Mouse (Mus musculus): ENCODE results near the gene Utrn. TPM values are rescaled to one million over a fixed set of nuclear protein-coding genes. Genes with fewer than 3 reads are reported as not detected.

Utrn gene
- polyA plus RNA-seq, 1 experiment from 2014 or later: 37.4 TPM

DNA sequence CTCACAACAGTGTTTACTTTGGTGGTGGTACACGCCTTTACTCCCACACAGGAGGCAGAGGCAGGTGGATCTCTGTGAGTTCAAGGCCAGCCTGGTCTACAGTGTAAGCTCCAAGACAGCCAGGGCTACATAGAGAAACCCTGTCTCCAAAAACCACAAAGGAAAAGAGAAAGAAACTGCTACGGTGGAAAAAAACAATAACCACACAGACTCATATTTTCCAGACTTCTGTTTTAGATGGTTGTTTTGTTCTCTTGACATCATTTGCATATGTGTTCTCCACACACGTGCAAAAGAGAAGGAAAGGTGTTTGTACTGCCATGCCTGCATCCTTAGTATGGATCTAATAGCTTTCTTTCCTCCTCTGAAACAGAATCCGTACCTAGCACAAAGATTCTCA lies 55.3 kb downstream of the Utrn start:
- no peak overlapping the region for H3K9ac ChIP-seq (ENCODE audit: low read depth, low read length)
- WGBS: 80% methylated on average over 4 of the region's 4 CpGs
- no peaks in the 10 kb centered on the region; the same call in 1 of the 2 replicates for H3K4me1 ChIP-seq (ENCODE audit: control insufficient read depth, insufficient read depth, low read length)
- no peak for ATAC-seq
- H3K4me2 ChIP-seq (ENCODE audit: low read depth, low read length): no peak overlapping the region
- H3K27me3 ChIP-seq (replicated peaks; ENCODE audit: control insufficient read depth, insufficient read depth, low read length): no peaks in the 10 kb centered on the region
- H3K36me3 ChIP-seq (ENCODE audit: control insufficient read depth, insufficient read depth, low read length): no peaks in the 10 kb centered on the region
- H3K27ac ChIP-seq (ENCODE audit: low read length): no peak overlapping the region
- no peaks in the 10 kb centered on the region for H3K9me3 ChIP-seq (ENCODE audit: control insufficient read depth, low read length)
- H3K4me3 ChIP-seq (ENCODE audit: low read length): no peak overlapping the region

DNA sequence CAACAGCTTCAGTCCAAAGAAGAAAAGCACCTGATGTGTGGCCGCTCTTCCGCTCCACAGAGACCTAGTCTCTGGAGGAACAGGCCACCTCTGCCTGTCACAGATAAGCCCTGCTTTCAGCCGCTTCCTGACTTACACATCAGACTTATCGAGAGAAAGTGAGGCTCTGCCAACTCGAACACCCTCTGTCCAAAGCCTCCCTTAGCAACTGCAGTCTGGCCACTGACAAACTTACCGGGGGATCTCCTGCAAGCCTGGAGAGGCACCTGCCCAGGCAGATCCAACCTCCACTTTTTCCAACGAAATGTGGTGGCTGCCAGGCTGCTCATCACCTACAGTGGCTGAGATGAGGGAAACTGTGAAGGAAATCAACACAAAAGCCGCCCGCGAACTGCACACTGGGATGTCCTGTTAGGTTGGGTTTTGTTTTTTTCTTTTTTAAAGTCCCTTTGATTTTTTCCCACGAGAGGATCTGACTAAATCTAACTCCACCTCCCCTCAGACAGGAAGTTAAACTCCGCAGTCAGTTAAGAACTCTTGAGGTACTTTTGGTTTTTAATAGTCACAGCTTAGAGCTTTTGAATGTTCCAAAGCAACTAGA lies 55.9 kb downstream of the Utrn start:
- no peaks in the 10 kb centered on the region for H3K9me3 ChIP-seq (ENCODE audit: control insufficient read depth, low read length)
- H3K27me3 ChIP-seq (replicated peaks; ENCODE audit: control insufficient read depth, insufficient read depth, low read length): no peaks in the 10 kb centered on the region
- 68% methylated on average over 12 of the region's 12 CpGs for WGBS
- H3K4me3 ChIP-seq (ENCODE audit: low read length): peak overlapping the region; percentile 13
- H3K9ac ChIP-seq (ENCODE audit: low read depth, low read length): no peak overlapping the region
- no peaks in the 10 kb centered on the region; the same call in 1 of the 2 replicates for H3K4me1 ChIP-seq (ENCODE audit: control insufficient read depth, insufficient read depth, low read length)
- H3K4me2 ChIP-seq (ENCODE audit: low read depth, low read length): peak overlapping the region; percentile 2; the same call in 1 of the 2 replicates
- peak; percentile 53 for ATAC-seq
- H3K36me3 ChIP-seq (ENCODE audit: control insufficient read depth, insufficient read depth, low read length): no peaks in the 10 kb centered on the region
- H3K27ac ChIP-seq (ENCODE audit: low read length): peak overlapping the region; percentile 47

DNA sequence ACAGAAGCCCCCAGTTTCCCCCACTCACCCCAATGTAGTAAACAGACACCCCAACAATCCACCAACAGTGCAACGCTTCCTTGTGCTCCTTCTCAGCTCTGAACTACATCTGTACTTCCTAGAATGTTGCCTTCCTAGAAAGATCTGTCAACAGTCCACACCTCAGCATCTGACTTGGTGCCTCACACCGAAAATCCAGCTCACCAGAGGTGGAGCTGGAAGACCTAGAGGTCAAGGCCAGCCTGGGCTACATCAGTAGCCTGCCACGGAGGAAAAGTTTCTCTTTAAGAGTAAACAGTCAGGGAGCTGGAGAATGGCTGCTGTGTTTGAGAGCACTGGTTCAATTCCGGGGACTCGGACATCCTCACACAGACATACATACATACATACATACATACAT lies 56.5 kb downstream of the Utrn start:
- no peak overlapping the region for H3K9ac ChIP-seq (ENCODE audit: low read depth, low read length)
- no peaks in the 10 kb centered on the region for H3K36me3 ChIP-seq (ENCODE audit: control insufficient read depth, insufficient read depth, low read length)
- 56% methylated on average over 5 of the region's 5 CpGs for WGBS
- H3K27me3 ChIP-seq (replicated peaks; ENCODE audit: control insufficient read depth, insufficient read depth, low read length): no peaks in the 10 kb centered on the region
- H3K4me1 ChIP-seq (ENCODE audit: control insufficient read depth, insufficient read depth, low read length): no peaks in the 10 kb centered on the region; the same call in 1 of the 2 replicates
- no peak for ATAC-seq
- H3K27ac ChIP-seq (ENCODE audit: low read length): peak overlapping the region; percentile 47; the same call in 1 of the 2 replicates
- no peaks in the 10 kb centered on the region for H3K9me3 ChIP-seq (ENCODE audit: control insufficient read depth, low read length)
- peak overlapping the region; percentile 2; the same call in 1 of the 2 replicates for H3K4me2 ChIP-seq (ENCODE audit: low read depth, low read length)
- H3K4me3 ChIP-seq (ENCODE audit: low read length): peak overlapping the region; percentile 13

DNA sequence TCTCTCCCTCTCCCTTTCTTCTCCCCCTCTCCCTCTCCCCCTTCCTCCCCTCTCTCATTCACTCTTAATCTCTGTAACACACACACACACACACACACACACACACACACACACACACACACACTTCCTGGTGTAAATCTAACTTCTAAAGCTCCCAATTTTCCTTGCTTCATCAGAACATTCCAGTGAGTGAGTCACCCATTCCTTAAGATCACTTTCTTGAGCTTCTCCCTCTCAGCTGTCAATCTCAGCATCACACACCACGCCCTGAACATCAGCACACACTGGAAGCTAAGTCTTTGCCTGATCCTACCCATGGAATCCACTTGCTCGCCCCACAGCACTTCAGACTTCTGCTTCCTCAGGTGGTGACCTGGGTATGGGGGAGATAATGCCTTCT lies 58.3 kb downstream of the Utrn start:
- Histone ChIP-seq H3K36me3 (ENCODE audit: control insufficient read depth, insufficient read depth, low read length) (no peaks in the 10 kb centered on the region), H3K9ac (ENCODE audit: low read depth, low read length) (no peak overlapping the region), H3K4me2 (ENCODE audit: low read depth, low read length) (no peak overlapping the region), H3K9me3 (ENCODE audit: control insufficient read depth, low read length) (no peaks in the 10 kb centered on the region), H3K27ac (ENCODE audit: low read length) (no peak overlapping the region), H3K27me3 (replicated peaks; ENCODE audit: control insufficient read depth, insufficient read depth, low read length) (no peaks in the 10 kb centered on the region), H3K4me3 (ENCODE audit: low read length) (no peak overlapping the region), H3K4me1 (ENCODE audit: control insufficient read depth, insufficient read depth, low read length) (0 out of 2 replicates have a peak, but pooled peaks cover 4% of the 10 kb centered on the region)
- no peak for ATAC-seq
- 82% methylated on average over 2 of the region's 2 CpGs for WGBS

DNA sequence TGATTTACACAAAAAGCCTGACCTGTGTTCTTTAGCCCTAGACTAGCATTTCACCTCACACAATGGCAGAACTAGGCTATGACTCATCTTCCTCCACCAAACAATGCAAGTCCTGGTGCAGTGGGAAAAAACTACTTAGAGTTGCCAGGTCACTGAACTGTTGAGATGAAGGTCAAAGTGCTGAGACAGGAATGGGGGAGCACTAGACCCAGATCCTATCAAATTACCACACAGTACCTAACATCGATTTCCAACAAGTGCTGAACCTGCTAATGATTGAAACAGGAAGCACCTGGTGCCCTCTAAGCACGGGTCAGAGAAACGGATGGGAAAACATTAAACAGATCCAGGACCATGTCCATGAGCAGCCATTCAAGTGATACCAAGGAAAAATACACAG lies 59.5 kb downstream of the Utrn start:
- Histone ChIP-seq H3K4me2 (ENCODE audit: low read depth, low read length) (no peak overlapping the region), H3K27me3 (replicated peaks; ENCODE audit: control insufficient read depth, insufficient read depth, low read length) (no peaks in the 10 kb centered on the region), H3K27ac (ENCODE audit: low read length) (no peak overlapping the region), H3K4me1 (ENCODE audit: control insufficient read depth, insufficient read depth, low read length) (0 out of 2 replicates have a peak, but pooled peaks cover 4% of the 10 kb centered on the region), H3K9ac (ENCODE audit: low read depth, low read length) (no peak overlapping the region), H3K4me3 (ENCODE audit: low read length) (no peak overlapping the region), H3K36me3 (ENCODE audit: control insufficient read depth, insufficient read depth, low read length) (no peaks in the 10 kb centered on the region), H3K9me3 (ENCODE audit: control insufficient read depth, low read length) (no peaks in the 10 kb centered on the region)
- peak; percentile 50; the same call in 1 of the 2 replicates for ATAC-seq
- 54% methylated on average over 3 of the region's 3 CpGs for WGBS

DNA sequence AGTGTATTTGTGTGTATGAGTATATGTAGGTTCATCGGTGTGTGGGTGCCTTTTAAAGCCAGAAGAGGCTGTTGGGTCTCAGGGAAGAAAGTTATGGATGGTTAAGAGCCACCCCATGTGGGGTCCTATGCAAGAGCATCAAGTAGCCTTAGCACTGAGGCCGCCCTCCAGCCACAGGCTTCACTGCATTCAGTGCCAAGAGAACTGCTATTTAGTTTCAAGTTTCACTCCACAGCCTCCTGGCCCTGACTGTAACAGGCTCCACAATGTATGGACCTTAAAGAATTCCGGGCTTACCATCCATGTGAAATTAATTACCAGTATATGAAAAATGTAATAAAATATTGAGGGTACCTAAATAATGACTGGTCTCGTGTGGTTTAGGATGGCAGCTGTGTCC lies 60.7 kb downstream of the Utrn start:
- H3K4me3 ChIP-seq (ENCODE audit: low read length): no peak overlapping the region
- H3K27me3 ChIP-seq (replicated peaks; ENCODE audit: control insufficient read depth, insufficient read depth, low read length): no peaks in the 10 kb centered on the region
- H3K9me3 ChIP-seq (ENCODE audit: control insufficient read depth, low read length): no peaks in the 10 kb centered on the region
- no peaks in the 10 kb centered on the region for H3K36me3 ChIP-seq (ENCODE audit: control insufficient read depth, insufficient read depth, low read length)
- 82% methylated on average over 4 of the region's 4 CpGs for WGBS
- no peak overlapping the region for H3K27ac ChIP-seq (ENCODE audit: low read length)
- ATAC-seq: no peak
- no peak overlapping the region for H3K4me2 ChIP-seq (ENCODE audit: low read depth, low read length)
- H3K4me1 ChIP-seq (ENCODE audit: control insufficient read depth, insufficient read depth, low read length): 0 out of 2 replicates have a peak, but pooled peaks cover 4% of the 10 kb centered on the region
- no peak overlapping the region for H3K9ac ChIP-seq (ENCODE audit: low read depth, low read length)

DNA sequence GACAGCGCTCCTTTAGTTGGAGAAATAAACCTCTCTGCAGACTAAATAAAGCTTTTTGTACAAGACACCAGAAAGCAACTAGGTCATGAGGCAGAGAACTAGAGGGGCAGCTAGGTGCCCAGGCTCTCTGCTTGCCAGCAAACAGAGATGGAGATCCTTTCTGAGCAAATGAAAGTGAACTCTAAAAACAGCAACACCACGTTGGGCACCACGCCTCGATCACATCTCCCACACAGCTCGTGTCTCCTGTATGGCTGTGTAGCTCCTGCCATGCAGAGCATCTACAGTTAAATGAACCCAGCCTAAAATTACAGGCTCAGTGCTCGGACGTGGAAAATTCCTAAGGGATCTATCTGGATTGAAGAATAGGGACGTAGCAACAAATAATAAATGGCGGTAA lies 61.5 kb downstream of the Utrn start:
- Histone ChIP-seq H3K27ac (ENCODE audit: low read length) (no peak overlapping the region), H3K9me3 (ENCODE audit: control insufficient read depth, low read length) (no peaks in the 10 kb centered on the region), H3K9ac (ENCODE audit: low read depth, low read length) (no peak overlapping the region), H3K4me3 (ENCODE audit: low read length) (no peak overlapping the region), H3K27me3 (replicated peaks; ENCODE audit: control insufficient read depth, insufficient read depth, low read length) (no peaks in the 10 kb centered on the region), H3K36me3 (ENCODE audit: control insufficient read depth, insufficient read depth, low read length) (no peaks in the 10 kb centered on the region), H3K4me2 (ENCODE audit: low read depth, low read length) (no peak overlapping the region), H3K4me1 (ENCODE audit: control insufficient read depth, insufficient read depth, low read length) (0 out of 2 replicates have a peak, but pooled peaks cover 4% of the 10 kb centered on the region)
- WGBS: 76% methylated on average over 9 of the region's 9 CpGs
- no peak for ATAC-seq

DNA sequence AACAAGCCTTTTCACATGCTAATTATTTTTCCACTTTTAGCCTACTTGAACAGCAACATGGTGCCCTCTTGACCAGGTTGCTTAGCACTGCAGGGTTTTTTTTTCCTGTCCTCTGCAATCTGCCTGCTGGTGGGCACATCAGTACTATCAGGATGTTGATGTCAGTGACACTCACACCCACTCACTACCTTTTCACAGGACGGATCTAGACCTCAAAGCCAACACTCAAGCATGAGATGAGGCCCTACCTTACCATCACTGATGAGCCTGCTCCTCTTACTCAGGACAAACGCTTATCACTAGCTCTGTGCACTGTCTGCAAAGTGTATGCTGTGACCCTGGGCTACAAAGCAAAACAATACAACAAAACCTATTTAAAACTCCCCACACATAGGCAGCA lies 63.3 kb downstream of the Utrn start:
- Histone ChIP-seq H3K27me3 (replicated peaks; ENCODE audit: control insufficient read depth, insufficient read depth, low read length) (no peaks in the 10 kb centered on the region), H3K36me3 (ENCODE audit: control insufficient read depth, insufficient read depth, low read length) (no peaks in the 10 kb centered on the region), H3K4me3 (ENCODE audit: low read length) (no peak overlapping the region), H3K4me2 (ENCODE audit: low read depth, low read length) (no peak overlapping the region), H3K27ac (ENCODE audit: low read length) (no peak overlapping the region), H3K4me1 (ENCODE audit: control insufficient read depth, insufficient read depth, low read length) (0 out of 2 replicates have a peak, but pooled peaks cover 4% of the 10 kb centered on the region), H3K9ac (ENCODE audit: low read depth, low read length) (no peak overlapping the region), H3K9me3 (ENCODE audit: control insufficient read depth, low read length) (no peaks in the 10 kb centered on the region)
- ATAC-seq: no peak
- 76% methylated on average over 2 of the region's 2 CpGs for WGBS

DNA sequence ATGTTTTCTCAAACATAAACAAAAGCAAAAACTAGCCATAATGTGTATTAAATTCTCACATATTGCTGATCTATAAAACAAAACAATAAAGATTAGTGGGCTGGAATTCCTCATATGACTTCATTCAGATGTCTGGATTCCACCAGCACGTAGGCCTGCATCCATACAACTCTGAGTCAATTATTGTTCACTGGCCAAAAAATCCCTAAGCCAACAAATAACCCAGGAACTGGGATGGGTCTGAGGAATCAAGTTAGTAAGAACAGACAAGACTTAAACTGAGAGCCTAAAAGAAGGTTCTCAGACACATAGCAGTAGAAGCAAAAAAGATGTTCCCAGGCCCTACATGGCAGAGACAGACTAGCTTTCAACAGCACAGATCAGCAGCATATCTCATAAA lies 65.2 kb downstream of the Utrn start:
- 38% methylated on average over 1 of the region's 1 CpGs for WGBS
- no peak overlapping the region for H3K4me3 ChIP-seq (ENCODE audit: low read length)
- no peak for ATAC-seq

DNA sequence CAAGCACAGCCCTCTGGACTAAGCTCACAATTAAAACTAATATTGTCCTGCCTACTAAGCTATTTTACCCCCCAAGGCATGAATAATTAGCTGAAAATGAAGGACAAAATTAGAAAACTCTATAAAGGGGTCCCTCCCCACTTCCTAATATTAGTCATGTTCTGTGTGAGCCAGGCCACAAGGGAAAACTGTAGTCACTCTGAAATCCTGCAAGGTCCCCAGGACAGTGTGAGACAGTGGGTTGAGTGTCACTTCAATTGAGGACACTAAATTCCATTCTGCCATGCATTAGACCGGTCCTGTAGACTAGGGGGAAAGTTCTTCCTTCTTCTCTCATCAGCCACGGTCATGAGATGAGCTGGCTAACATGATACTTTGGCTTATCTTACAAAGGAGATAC lies 69.7 kb downstream of the Utrn start:
- no peaks in the 10 kb centered on the region for H3K36me3 ChIP-seq (ENCODE audit: control insufficient read depth, insufficient read depth, low read length)
- H3K4me3 ChIP-seq (ENCODE audit: low read length): no peak overlapping the region
- no peak overlapping the region for H3K27ac ChIP-seq (ENCODE audit: low read length)
- 93% methylated on average over 2 of the region's 2 CpGs for WGBS
- no peak overlapping the region for H3K4me2 ChIP-seq (ENCODE audit: low read depth, low read length)
- H3K9me3 ChIP-seq (ENCODE audit: control insufficient read depth, low read length): no peaks in the 10 kb centered on the region
- H3K27me3 ChIP-seq (replicated peaks; ENCODE audit: control insufficient read depth, insufficient read depth, low read length): no peaks in the 10 kb centered on the region
- H3K4me1 ChIP-seq (ENCODE audit: control insufficient read depth, insufficient read depth, low read length): no peaks in the 10 kb centered on the region
- H3K9ac ChIP-seq (ENCODE audit: low read depth, low read length): no peak overlapping the region
- ATAC-seq: no peak

More for the DNA sequence above, 65.2 kb downstream of the Utrn start:
- Histone ChIP-seq H3K9ac (ENCODE audit: low read depth, low read length) (no peak overlapping the region), H3K4me1 (ENCODE audit: control insufficient read depth, insufficient read depth, low read length) (0 out of 2 replicates have a peak, but pooled peaks cover 4% of the 10 kb centered on the region), H3K27ac (ENCODE audit: low read length) (no peak overlapping the region), H3K27me3 (replicated peaks; ENCODE audit: control insufficient read depth, insufficient read depth, low read length) (no peaks in the 10 kb centered on the region), H3K36me3 (ENCODE audit: control insufficient read depth, insufficient read depth, low read length) (no peaks in the 10 kb centered on the region), H3K4me2 (ENCODE audit: low read depth, low read length) (no peak overlapping the region), H3K9me3 (ENCODE audit: control insufficient read depth, low read length) (no peaks in the 10 kb centered on the region)

Data from intestine, embryonic 16.5 days (tissue).